In genomic region chr14:76597751-76598150, GRCm38 (mm10) we compare ENCODE assay signal across 14 mouse cellular contexts. TPM values are rescaled to one million over a fixed set of nuclear protein-coding genes. Genes with fewer than 3 reads are reported as not detected.
DNase-seq lines count a peak whose midpoint lies in the region; ATAC-seq and TF ChIP-seq lines count a peak whose summit lies in the region.
"Had no signal": no experiment of that assay in that cellular context is flagged by ENCODE, and none has a peak within 500 bp of the region (broad histone marks: within the 10 kb centered on the region; RNA-seq: fewer than 3 reads in every experiment).

No protein-coding gene starts in this region.

- no peaks in the 10 kb centered on the region for H3K9me3 ChIP-seq in heart, embryonic 11.5 days (replicated peaks; ENCODE audit: control insufficient read depth, low read length)
- no peaks in the 10 kb centered on the region for H3K9me3 ChIP-seq in midbrain, embryonic 12.5 days
- H3K9me3 ChIP-seq in midbrain, embryonic 14.5 days (ENCODE audit: control insufficient read depth, low read length): no peaks in the 10 kb centered on the region
- no peaks in the 10 kb centered on the region for H3K9me3 ChIP-seq in liver, embryonic 14.5 days (ENCODE audit: control insufficient read depth, low read length)
- H3K9me3 ChIP-seq: hindbrain, embryonic 10.5 days; megakaryocyte, embryonic 14.5 days; neural tube, embryonic 12.5 days had no signal

- no peak for TF ChIP-seq EP300 in liver, embryonic 14.5 days (IDR thresholded peaks at IDR 0.05; ENCODE audit: low read depth)

- H3K27me3 ChIP-seq in heart, embryonic 11.5 days (ENCODE audit: control insufficient read depth, insufficient read depth, low read length): no peaks in the 10 kb centered on the region
- no peaks in the 10 kb centered on the region for H3K27me3 ChIP-seq in midbrain, embryonic 12.5 days
- H3K27me3 ChIP-seq in midbrain, embryonic 14.5 days (ENCODE audit: control insufficient read depth, insufficient read depth, low read length): no peaks in the 10 kb centered on the region
- H3K27me3 ChIP-seq in liver, embryonic 14.5 days (ENCODE audit: control insufficient read depth, insufficient read depth, low read length): no peaks in the 10 kb centered on the region
- H3K27me3 ChIP-seq: neural tube, embryonic 12.5 days had no signal

- no peak overlapping the region for H3K4me2 ChIP-seq in heart, embryonic 11.5 days
- no peak overlapping the region for H3K4me2 ChIP-seq in midbrain, embryonic 12.5 days (replicated peaks)
- no peak overlapping the region for H3K4me2 ChIP-seq in midbrain, embryonic 14.5 days (ENCODE audit: low read length)
- peak overlapping the region; percentile 68 for H3K4me2 ChIP-seq in liver, embryonic 14.5 days (ENCODE audit: low read depth)

- DNase-seq in heart, adult 9 months (ENCODE audit: low spot score in 2 of 2): no peak
- no peak for DNase-seq in midbrain, embryonic 14.5 days
- no peak for DNase-seq in liver, embryonic 14.5 days (ENCODE audit: low read depth in 3 of 3, low spot score in 3 of 3)
- no peak for DNase-seq in Muller cell, postnatal 12 days (ENCODE audit: inconsistent ontology term)
- no peak for DNase-seq in urinary bladder, adult 2 months (ENCODE audit: low spot score)
- DNase-seq in left cerebral cortex, adult 2 months (ENCODE audit: extremely low spot score in 1 of 2, low spot score in 2 of 2): no peak
- DNase-seq: kidney, adult 8-10 months; layer of hippocampus, adult 9-11 months had no signal

- intact Hi-C loops in left cerebral cortex, adult 2 months (cut with DNase I): loop anchor here (5.0 kb wide), 2 partner anchors 40 to 60 kb away; partner anchors contain the start of gene Serp2

- H3K4me1 ChIP-seq in heart, embryonic 11.5 days (ENCODE audit: control insufficient read depth, insufficient read depth, low read length): peaks cover 9% of the 10 kb centered on the region; the same call in 1 of the 2 replicates
- peaks cover 14% of the 10 kb centered on the region for H3K4me1 ChIP-seq in midbrain, embryonic 12.5 days
- 0 out of 2 replicates have a peak, but pooled peaks cover 10% of the 10 kb centered on the region for H3K4me1 ChIP-seq in midbrain, embryonic 14.5 days (ENCODE audit: control insufficient read depth, insufficient read depth, low read length)
- H3K4me1 ChIP-seq in liver, embryonic 14.5 days (replicated peaks; ENCODE audit: control insufficient read depth in 2 of 2, insufficient read depth in 2 of 2, low read length in 1 of 2): peaks cover 13 to 23% of the 10 kb centered on the region in 2 experiments

- no peak overlapping the region for H3K9ac ChIP-seq in heart, embryonic 11.5 days (ENCODE audit: low read depth, low read length)
- H3K9ac ChIP-seq in midbrain, embryonic 12.5 days (replicated peaks): no peak overlapping the region
- no peak overlapping the region for H3K9ac ChIP-seq in midbrain, embryonic 14.5 days (replicated peaks; ENCODE audit: low read length)
- no peak overlapping the region for H3K9ac ChIP-seq in liver, embryonic 14.5 days (replicated peaks)
- H3K9ac ChIP-seq: neural tube, embryonic 12.5 days had no signal

- 0 out of 2 replicates have a peak, but pooled peaks have one; percentile 25 for ATAC-seq in heart, embryonic 11.5 days (replicated peaks; ENCODE audit: insufficient number of reproducible peaks, low FRiP score, low TSS enrichment)
- ATAC-seq in midbrain, embryonic 12.5 days (ENCODE audit: low FRiP score, low read depth): 0 out of 2 replicates have a peak, but pooled peaks have one; percentile 34
- no peak for ATAC-seq in midbrain, embryonic 14.5 days (ENCODE audit: low FRiP score, low TSS enrichment)
- no peak for ATAC-seq in liver, embryonic 14.5 days (ENCODE audit: insufficient read depth)

- no peak overlapping the region for H3K4me3 ChIP-seq in heart, embryonic 11.5 days (ENCODE audit: low read depth, low read length)
- no peak overlapping the region for H3K4me3 ChIP-seq in midbrain, embryonic 12.5 days
- H3K4me3 ChIP-seq in midbrain, embryonic 14.5 days (replicated peaks; ENCODE audit: low read depth, low read length): no peak overlapping the region
- H3K4me3 ChIP-seq in liver, embryonic 14.5 days (ENCODE audit: insufficient read depth in 1 of 2, low read depth in 2 of 2, low read length in 2 of 2): no peak overlapping the region
- H3K4me3 ChIP-seq in left cerebral cortex, adult 2 months: no peak overlapping the region
- H3K4me3 ChIP-seq: heart, adult 2 months; neural tube, embryonic 12.5 days had no signal

- no peak for TF ChIP-seq CTCF in liver, embryonic 14.5 days (IDR thresholded peaks at IDR 0.05; ENCODE audit: low read depth)
- TF ChIP-seq CTCF in left cerebral cortex, adult 2 months (IDR thresholded peaks at IDR 0.05): no peak

- H3K36me3 ChIP-seq in heart, embryonic 11.5 days (ENCODE audit: control insufficient read depth, insufficient read depth, low read length): no peaks in the 10 kb centered on the region
- no peaks in the 10 kb centered on the region for H3K36me3 ChIP-seq in midbrain, embryonic 12.5 days
- no peaks in the 10 kb centered on the region for H3K36me3 ChIP-seq in midbrain, embryonic 14.5 days (ENCODE audit: control insufficient read depth, insufficient read depth, low read length)
- no peaks in the 10 kb centered on the region for H3K36me3 ChIP-seq in liver, embryonic 14.5 days (replicated peaks; ENCODE audit: control insufficient read depth, insufficient read depth, low read depth)
- H3K36me3 ChIP-seq: hindbrain, embryonic 10.5 days; neural tube, embryonic 12.5 days had no signal

- no peak overlapping the region for H3K27ac ChIP-seq in heart, embryonic 11.5 days (ENCODE audit: low read depth, low read length)
- no peak overlapping the region for H3K27ac ChIP-seq in midbrain, embryonic 12.5 days (replicated peaks)
- H3K27ac ChIP-seq in midbrain, embryonic 14.5 days (replicated peaks; ENCODE audit: low read depth, low read length): no peak overlapping the region
- no peak overlapping the region for H3K27ac ChIP-seq in liver, embryonic 14.5 days
- no peak overlapping the region for H3K27ac ChIP-seq in left cerebral cortex, adult 2 months
- H3K27ac ChIP-seq: neural tube, embryonic 12.5 days had no signal

RNA-seq across cellular contexts. Expression of gene Serp2, which starts 41.1 kb away (rescaled TPM):
- polyA plus RNA-seq in heart, embryonic 11.5 days (2014; fragmentation: Nextera tagmentation; extraction: Ambion mirVana): 24.4 TPM in 2 replicates
- polyA plus RNA-seq in midbrain, embryonic 12.5 days (2016; fragmentation: Nextera tagmentation; extraction: Ambion mirVana): 52.7 and 56.6 TPM in 2 replicates
- 153 and 230 TPM in 2 replicates for polyA plus RNA-seq in midbrain, embryonic 14.5 days (2014; fragmentation: Nextera tagmentation; extraction: Ambion mirVana)
- 0.31 and 0.63 TPM in 2 replicates for polyA plus RNA-seq in liver, embryonic 14.5 days (2012; rRNA removed)
- 1.3 and 1.7 TPM in 2 replicates for polyA plus RNA-seq in liver, embryonic 14.5 days (2014; fragmentation: Nextera tagmentation; extraction: Ambion mirVana)
- polyA plus RNA-seq in urinary bladder, adult 2 months (2012; rRNA removed): 2.9 and 4.1 TPM in 2 replicates
- 100 to 1,000 TPM; 178 to 186 TPM for total RNA-seq in left cerebral cortex, adult 2 months (2021)

Comparison
In these comparisons a context has a peak if more than half of its experiments do, and no peak if none do; other contexts are left out.
1. ATAC-seq: peak in heart, embryonic 11.5 days (single experiment) and midbrain, embryonic 12.5 days (single experiment); none in midbrain, embryonic 14.5 days (single experiment) and liver, embryonic 14.5 days (single experiment).